Mouse (Mus musculus): ENCODE results near the gene Ereg. TPM values are rescaled to one million over a fixed set of nuclear protein-coding genes. Genes with fewer than 3 reads are reported as not detected.

Gene Ereg
- polyA plus RNA-seq, 1 experiment: not detected

DNA sequence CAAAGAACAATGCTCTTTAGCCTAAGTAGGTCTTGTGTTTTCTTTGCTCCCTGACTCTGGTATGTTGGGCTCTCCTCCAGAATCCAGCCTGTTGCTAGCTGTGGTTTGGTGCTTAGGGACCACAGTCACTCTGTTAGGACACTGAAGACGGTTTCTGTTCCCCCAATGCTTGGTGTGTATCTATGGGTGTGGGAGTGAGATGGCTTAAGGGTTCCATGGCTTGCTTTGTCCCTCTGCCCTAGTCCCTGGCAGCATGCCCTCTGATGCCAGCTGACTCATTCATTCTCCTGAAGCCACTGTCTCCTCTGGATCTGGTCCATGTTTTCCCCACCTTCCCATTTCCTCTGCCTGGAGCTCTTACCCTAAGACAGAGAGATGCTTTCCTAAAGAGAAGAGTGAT is 40.2 kb downstream of the Ereg start:
- H3K27ac ChIP-seq (ENCODE audit: control insufficient read depth, insufficient read depth, low read depth, low read length, poor library complexity): no peak overlapping the region
- TF ChIP-seq CTCF (IDR thresholded peaks at IDR 0.05; ENCODE audit: control insufficient read depth, insufficient read depth, low read length): no peak
- TF ChIP-seq POLR2A (IDR thresholded peaks at IDR 0.05; ENCODE audit: borderline replicate concordance, control insufficient read depth, low read depth, low read length): no peak
- WGBS: 68% methylated on average over 1 of the region's 1 CpGs
- no peak overlapping the region for H3K4me3 ChIP-seq (replicated peaks; ENCODE audit: control insufficient read depth, low read depth, low read length)
- no peaks in the 10 kb centered on the region for H3K4me1 ChIP-seq (ENCODE audit: control insufficient read depth, insufficient read depth, low read length)

DNA sequence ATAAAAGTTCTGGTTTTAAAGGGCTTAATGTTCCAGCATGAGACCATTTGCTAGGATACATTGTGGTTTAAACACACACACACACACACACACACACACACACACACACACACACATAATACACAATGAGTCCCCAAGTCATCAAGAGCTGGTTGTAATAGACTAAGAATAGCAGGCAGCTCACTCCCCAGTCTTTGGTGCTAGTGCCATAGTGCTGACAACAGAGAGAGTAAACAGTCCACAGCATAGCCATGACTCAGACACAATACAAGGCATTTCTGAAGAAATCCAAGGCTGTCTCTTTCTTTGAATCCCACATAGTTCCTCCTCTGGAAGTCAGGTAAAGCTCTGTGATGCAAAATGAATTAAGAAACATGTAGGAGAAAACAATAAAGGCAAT is 44.2 kb downstream of the Ereg start:
- no peak overlapping the region for H3K4me3 ChIP-seq (replicated peaks; ENCODE audit: control insufficient read depth, low read depth, low read length)
- no peaks in the 10 kb centered on the region for H3K4me1 ChIP-seq (ENCODE audit: control insufficient read depth, insufficient read depth, low read length)
- TF ChIP-seq POLR2A (IDR thresholded peaks at IDR 0.05; ENCODE audit: borderline replicate concordance, control insufficient read depth, low read depth, low read length): no peak
- TF ChIP-seq CTCF (IDR thresholded peaks at IDR 0.05; ENCODE audit: control insufficient read depth, insufficient read depth, low read length): no peak
- no peak overlapping the region for H3K27ac ChIP-seq (ENCODE audit: control insufficient read depth, insufficient read depth, low read depth, low read length, poor library complexity)

DNA sequence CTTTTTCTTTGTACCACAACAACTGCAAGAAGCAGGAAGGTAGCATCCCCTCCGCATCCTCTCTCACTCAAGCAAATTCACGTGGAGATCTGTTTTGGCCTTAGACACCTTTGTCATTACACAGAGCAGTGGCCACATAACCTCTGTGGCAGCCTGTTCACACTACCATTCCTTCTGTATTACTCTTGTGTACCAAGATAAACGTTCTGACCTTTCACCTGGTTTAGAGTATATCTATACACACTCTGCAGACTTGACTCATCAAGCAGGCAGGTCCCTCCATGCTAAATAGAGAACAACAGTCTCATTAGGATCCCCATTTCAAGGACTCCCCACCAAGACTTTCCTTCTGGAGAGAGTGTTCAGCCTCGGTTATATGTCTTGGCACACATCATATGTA is 49.0 kb downstream of the Ereg start:
- WGBS: 69% methylated on average over 4 of the region's 4 CpGs
- Histone ChIP-seq H3K4me3 (replicated peaks; ENCODE audit: control insufficient read depth, low read depth, low read length) (no peak overlapping the region), H3K27ac (ENCODE audit: control insufficient read depth, insufficient read depth, low read depth, low read length, poor library complexity) (no peak overlapping the region), H3K4me1 (ENCODE audit: control insufficient read depth, insufficient read depth, low read length) (no peaks in the 10 kb centered on the region)
- TF ChIP-seq CTCF (IDR thresholded peaks at IDR 0.05; ENCODE audit: control insufficient read depth, insufficient read depth, low read length) (no peak), POLR2A (IDR thresholded peaks at IDR 0.05; ENCODE audit: borderline replicate concordance, control insufficient read depth, low read depth, low read length) (no peak)

DNA sequence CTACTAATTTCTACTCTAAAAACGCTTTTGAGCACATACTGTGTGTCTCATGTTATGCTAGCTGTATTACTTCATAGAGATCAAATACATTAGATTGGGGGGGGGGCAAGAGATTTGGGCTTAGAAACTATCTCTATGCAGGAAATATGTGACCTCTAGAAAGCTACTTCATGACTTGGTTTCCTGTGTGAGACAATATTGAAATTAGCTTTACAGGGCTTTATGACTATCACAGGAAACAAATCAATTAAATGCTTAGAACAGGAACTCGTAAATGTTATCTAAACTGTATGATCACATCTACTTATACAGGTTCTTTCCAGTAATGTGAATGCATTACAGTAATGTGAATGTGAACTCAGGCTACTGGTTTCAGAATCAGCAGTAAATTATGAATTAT is 49.7 kb downstream of the Ereg start:
- 72% methylated on average over 2 of the region's 2 CpGs for WGBS
- no peak overlapping the region for H3K27ac ChIP-seq (ENCODE audit: control insufficient read depth, insufficient read depth, low read depth, low read length, poor library complexity)

DNA sequence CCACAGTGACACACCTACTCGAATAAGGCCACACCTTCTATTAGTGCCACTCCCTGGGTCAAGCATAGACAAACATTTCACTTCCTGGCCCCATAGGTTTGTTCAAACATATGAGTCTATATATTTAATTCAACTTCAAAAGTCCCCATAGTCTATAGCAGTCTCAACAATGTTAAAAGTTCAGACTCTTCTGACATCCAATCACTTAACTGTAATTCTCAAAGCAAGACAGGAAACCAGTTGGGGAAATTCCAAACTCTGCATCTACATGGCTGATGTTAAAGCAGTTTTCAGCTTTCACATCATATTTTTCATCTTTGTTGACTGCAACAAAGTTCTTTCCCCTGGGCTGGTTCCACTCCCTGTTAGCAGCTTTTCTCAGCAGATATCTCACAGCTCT is 52.2 kb downstream of the Ereg start:
- WGBS: 76% methylated on average over 1 of the region's 1 CpGs
- Histone ChIP-seq H3K4me3 (replicated peaks; ENCODE audit: control insufficient read depth, low read depth, low read length) (no peak overlapping the region), H3K27ac (ENCODE audit: control insufficient read depth, insufficient read depth, low read depth, low read length, poor library complexity) (no peak overlapping the region), H3K4me1 (ENCODE audit: control insufficient read depth, insufficient read depth, low read length) (no peaks in the 10 kb centered on the region)
- no peak for TF ChIP-seq CTCF (IDR thresholded peaks at IDR 0.05; ENCODE audit: control insufficient read depth, insufficient read depth, low read length)
- no peak for TF ChIP-seq POLR2A (IDR thresholded peaks at IDR 0.05; ENCODE audit: borderline replicate concordance, control insufficient read depth, low read depth, low read length)

More for the DNA sequence above, 49.7 kb downstream of the Ereg start:
- no peak for TF ChIP-seq CTCF (IDR thresholded peaks at IDR 0.05; ENCODE audit: control insufficient read depth, insufficient read depth, low read length)
- TF ChIP-seq POLR2A (IDR thresholded peaks at IDR 0.05; ENCODE audit: borderline replicate concordance, control insufficient read depth, low read depth, low read length): no peak
- no peak overlapping the region for H3K4me3 ChIP-seq (replicated peaks; ENCODE audit: control insufficient read depth, low read depth, low read length)
- H3K4me1 ChIP-seq (ENCODE audit: control insufficient read depth, insufficient read depth, low read length): no peaks in the 10 kb centered on the region

DNA sequence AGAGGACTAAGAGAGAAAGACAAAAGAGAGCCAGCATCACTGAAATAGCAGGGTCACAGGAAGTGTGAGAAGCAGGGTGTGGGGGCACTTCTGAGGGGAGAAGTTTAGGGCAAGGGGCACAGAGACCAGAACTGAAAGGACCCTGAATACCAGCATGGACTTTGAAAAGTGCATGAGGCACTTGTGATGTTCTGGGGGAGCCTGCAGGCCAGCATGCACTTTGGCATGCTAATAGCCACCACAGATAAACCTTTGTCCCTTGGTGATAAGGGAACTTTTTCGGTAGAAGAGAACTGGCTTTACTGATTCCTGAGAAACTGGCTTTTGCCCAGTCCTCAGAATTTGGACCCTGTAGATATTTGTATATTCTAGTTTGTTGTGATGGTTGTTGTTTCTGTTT is 60.5 kb downstream of the Ereg start:
- Histone ChIP-seq H3K4me1 (ENCODE audit: control insufficient read depth, insufficient read depth, low read length) (no peaks in the 10 kb centered on the region), H3K4me3 (replicated peaks; ENCODE audit: control insufficient read depth, low read depth, low read length) (no peak overlapping the region), H3K27ac (ENCODE audit: control insufficient read depth, insufficient read depth, low read depth, low read length, poor library complexity) (no peak overlapping the region)
- no peak for TF ChIP-seq CTCF (IDR thresholded peaks at IDR 0.05; ENCODE audit: control insufficient read depth, insufficient read depth, low read length)
- no peak for TF ChIP-seq POLR2A (IDR thresholded peaks at IDR 0.05; ENCODE audit: borderline replicate concordance, control insufficient read depth, low read depth, low read length)
- 42% methylated on average over 1 of the region's 1 CpGs for WGBS

DNA sequence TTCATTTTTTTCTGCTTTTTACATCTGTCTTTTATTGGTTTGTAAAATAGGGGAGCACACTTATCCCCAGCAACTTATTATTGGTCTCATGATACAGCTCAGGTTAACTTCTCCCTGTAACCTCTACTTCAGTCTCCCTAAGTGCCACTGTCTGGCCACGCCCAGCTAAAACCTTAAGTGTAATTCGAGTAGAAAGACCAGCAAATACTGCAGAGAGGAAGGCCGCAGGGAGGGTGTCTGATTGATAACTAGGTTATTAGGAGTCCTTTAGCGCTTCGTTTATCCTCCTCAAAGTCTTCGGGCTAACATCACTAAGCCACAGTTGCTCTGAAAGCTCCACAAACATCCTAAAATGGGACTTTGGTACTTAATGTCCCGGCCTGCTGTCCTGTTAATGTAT is 64.5 kb downstream of the Ereg start:
- Histone ChIP-seq H3K27ac (ENCODE audit: control insufficient read depth, insufficient read depth, low read depth, low read length, poor library complexity) (no peak overlapping the region), H3K4me1 (ENCODE audit: control insufficient read depth, insufficient read depth, low read length) (no peaks in the 10 kb centered on the region), H3K4me3 (replicated peaks; ENCODE audit: control insufficient read depth, low read depth, low read length) (no peak overlapping the region)
- TF ChIP-seq POLR2A (IDR thresholded peaks at IDR 0.05; ENCODE audit: borderline replicate concordance, control insufficient read depth, low read depth, low read length): no peak
- TF ChIP-seq CTCF (IDR thresholded peaks at IDR 0.05; ENCODE audit: control insufficient read depth, insufficient read depth, low read length): no peak
- WGBS: 13% methylated on average over 7 of the region's 7 CpGs

DNA sequence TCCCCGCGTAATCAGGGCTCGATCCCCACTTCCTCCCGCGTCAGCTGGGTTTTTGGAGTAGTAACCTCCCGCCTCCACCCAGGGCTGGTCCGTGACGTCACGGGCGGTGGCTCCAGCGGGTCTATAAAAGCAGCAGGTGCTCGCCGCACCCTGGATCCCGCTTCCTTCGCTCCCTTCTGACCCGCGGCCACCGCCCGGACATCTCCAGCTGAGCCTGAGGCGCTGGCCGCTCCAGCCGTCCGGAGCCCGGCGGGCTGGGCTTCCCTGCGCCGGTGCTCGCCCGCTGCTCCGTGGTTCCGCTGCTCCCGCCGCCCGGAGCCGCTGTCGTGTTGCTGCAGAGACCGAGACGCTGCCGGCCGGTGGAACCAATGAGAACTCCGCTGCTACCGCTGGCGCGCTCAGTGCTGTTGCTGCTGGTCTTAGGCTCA is 65.0 kb downstream of the Ereg start, which contains the start of gene Areg:
TSS of gene Areg (plus strand) at position 154 of the 428 bp plus-strand sequence.
- H3K4me1 ChIP-seq (ENCODE audit: control insufficient read depth, insufficient read depth, low read length): no peaks in the 10 kb centered on the region
- H3K4me3 ChIP-seq (replicated peaks; ENCODE audit: control insufficient read depth, low read depth, low read length): no peak within 1 kb of the TSS
- 1% methylated on average over 44 of the region's 44 CpGs for WGBS
- TF ChIP-seq CTCF (IDR thresholded peaks at IDR 0.05; ENCODE audit: control insufficient read depth, insufficient read depth, low read length) (no peak), POLR2A (IDR thresholded peaks at IDR 0.05; ENCODE audit: borderline replicate concordance, control insufficient read depth, low read depth, low read length) (no peak)
- H3K27ac ChIP-seq (ENCODE audit: control insufficient read depth, insufficient read depth, low read depth, low read length, poor library complexity): no peak within 1 kb of the TSS; the same call in 1 of the 2 replicates

DNA sequence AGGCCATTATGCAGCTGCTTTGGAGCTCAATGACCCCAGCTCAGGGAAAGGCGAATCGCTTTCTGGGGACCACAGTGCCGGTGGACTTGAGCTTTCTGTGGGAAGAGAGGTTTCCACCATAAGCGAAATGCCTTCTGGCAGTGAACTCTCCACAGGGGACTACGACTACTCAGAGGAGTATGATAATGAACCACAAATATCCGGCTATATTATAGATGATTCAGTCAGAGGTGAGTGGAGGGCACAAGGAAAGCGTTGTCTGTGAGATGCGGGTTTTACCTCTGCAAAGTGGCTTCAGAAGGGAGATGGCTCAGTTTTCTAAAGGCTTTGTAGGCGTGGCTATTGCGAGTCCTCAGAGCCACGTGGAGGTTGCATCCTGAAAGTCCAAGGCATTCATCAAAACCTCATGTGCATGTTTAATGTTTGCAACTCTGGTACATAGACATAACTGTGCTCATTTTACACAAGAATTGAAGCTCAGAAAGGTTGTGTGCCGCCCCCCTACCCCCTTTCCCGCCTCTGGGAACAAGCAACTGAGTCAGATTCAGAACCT is 66.5 kb downstream of the Ereg start:
- TF ChIP-seq CTCF (IDR thresholded peaks at IDR 0.05; ENCODE audit: control insufficient read depth, insufficient read depth, low read length) (no peak), POLR2A (IDR thresholded peaks at IDR 0.05; ENCODE audit: borderline replicate concordance, control insufficient read depth, low read depth, low read length) (no peak)
- 55% methylated on average over 13 of the region's 13 CpGs for WGBS
- Histone ChIP-seq H3K27ac (ENCODE audit: control insufficient read depth, insufficient read depth, low read depth, low read length, poor library complexity) (no peak overlapping the region), H3K4me3 (replicated peaks; ENCODE audit: control insufficient read depth, low read depth, low read length) (no peak overlapping the region), H3K4me1 (ENCODE audit: control insufficient read depth, insufficient read depth, low read length) (no peaks in the 10 kb centered on the region)

Other genes starting within 250 kb of the Ereg start
- gene Cxcl1, start 183.4 kb upstream of the Ereg start, polyA plus RNA-seq (2011; ENCODE audit: insufficient read depth, insufficient read length, low replicate concordance, missing spikeins): 1.6 TPM in 1 of 2 replicates, not detected in the other
- not detected in 2 replicates for gene Cxcl2, start 170.8 kb upstream of the Ereg start, polyA plus RNA-seq (2011; ENCODE audit: insufficient read depth, insufficient read length, low replicate concordance, missing spikeins)
- gene Mthfd2l, start 143.5 kb upstream of the Ereg start, polyA plus RNA-seq (2011; ENCODE audit: insufficient read depth, insufficient read length, low replicate concordance, missing spikeins): 3.4 and 4.1 TPM in 2 replicates
- not detected in 2 replicates for gene Epgn, start 47.2 kb upstream of the Ereg start, polyA plus RNA-seq (2011; ENCODE audit: insufficient read depth, insufficient read length, low replicate concordance, missing spikeins)
- gene Areg, start 65.0 kb downstream of the Ereg start, polyA plus RNA-seq (2011; ENCODE audit: insufficient read depth, insufficient read length, low replicate concordance, missing spikeins): not detected in 2 replicates

Data from bone marrow, adult 2 months (tissue).